Mouse (Mus musculus): ENCODE results near the gene Epo. TPM values are rescaled to one million over a fixed set of nuclear protein-coding genes. Genes with fewer than 3 reads are reported as not detected.

Epo gene
- polyA plus RNA-seq, 2 experiments, result 0.40 to 0.85 TPM

DNA sequence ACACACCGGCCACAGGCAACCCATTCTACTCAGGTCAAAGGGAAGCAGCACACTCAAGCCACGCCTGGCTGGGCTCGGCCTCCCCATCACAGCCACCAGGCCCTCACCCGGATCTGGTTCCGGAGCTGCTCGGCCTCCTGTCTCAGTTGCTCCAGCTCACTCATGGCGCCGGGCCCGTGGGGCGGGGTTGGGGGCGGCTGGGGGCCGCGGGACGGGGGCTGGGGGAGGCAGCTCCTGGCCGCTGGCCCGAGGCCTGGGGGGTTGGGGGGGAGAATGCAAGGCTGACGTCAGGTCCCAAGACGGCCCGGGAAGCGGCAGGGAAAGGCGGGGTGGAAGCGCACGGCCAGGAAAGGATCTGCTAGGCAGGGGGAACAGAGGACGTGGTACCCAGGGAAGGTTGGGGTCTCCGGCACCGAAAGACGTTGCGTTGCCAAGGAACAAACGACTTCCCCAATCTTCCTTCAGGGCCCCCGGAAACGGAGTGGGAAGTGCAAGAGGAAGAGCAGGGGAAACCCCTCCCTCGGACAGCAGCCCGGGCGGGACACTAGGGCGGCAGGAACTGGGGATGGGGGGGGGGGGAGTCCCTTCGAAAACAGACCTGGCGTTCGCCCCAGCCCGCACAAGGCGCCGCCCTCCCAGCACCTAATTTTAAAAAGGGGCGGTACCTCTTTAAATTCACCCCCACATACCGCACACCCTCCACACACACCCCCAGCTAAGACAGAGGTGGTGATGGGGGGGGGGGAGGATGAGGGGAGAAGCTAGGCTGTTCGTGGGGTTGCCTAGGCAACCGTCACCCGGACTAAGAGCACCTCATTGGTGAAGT, 2.2 kb downstream of the Epo start:
- peaks cover 4 to 13% of the 10 kb centered on the region in 2 experiments; a peak in 3 of 4 replicates for H3K4me1 ChIP-seq (replicated peaks; ENCODE audit: control insufficient read depth in 2 of 2, insufficient read depth in 2 of 2, low read length in 1 of 2)
- TF ChIP-seq CTCF (IDR thresholded peaks at IDR 0.05; ENCODE audit: low read depth) (no peak), EP300 (IDR thresholded peaks at IDR 0.05; ENCODE audit: low read depth) (no peak)
- no peaks in the 10 kb centered on the region for H3K27me3 ChIP-seq (ENCODE audit: control insufficient read depth, insufficient read depth, low read length)
- peak in 1 of 3 experiments; percentile 48 for DNase-seq (ENCODE audit: low read depth in 3 of 3, low spot score in 3 of 3)
- peak overlapping the region; percentile 68 to 95 for H3K4me3 ChIP-seq (ENCODE audit: insufficient read depth in 1 of 2, low read depth in 2 of 2, low read length in 2 of 2)
- peaks cover 32% of the 10 kb centered on the region for H3K36me3 ChIP-seq (replicated peaks; ENCODE audit: control insufficient read depth, insufficient read depth, low read depth)
- H3K9ac ChIP-seq (replicated peaks), result peak overlapping the region; percentile 95
- 8% methylated on average over 41 of the region's 46 CpGs for WGBS (ENCODE audit: insufficient replicate concordance)
- peak; percentile 2 for ATAC-seq (ENCODE audit: insufficient read depth)
- peak overlapping the region; percentile 90 for H3K4me2 ChIP-seq (ENCODE audit: low read depth)
- no peaks in the 10 kb centered on the region for H3K9me3 ChIP-seq (ENCODE audit: control insufficient read depth, low read length)
- H3K27ac ChIP-seq, result no peak overlapping the region

DNA sequence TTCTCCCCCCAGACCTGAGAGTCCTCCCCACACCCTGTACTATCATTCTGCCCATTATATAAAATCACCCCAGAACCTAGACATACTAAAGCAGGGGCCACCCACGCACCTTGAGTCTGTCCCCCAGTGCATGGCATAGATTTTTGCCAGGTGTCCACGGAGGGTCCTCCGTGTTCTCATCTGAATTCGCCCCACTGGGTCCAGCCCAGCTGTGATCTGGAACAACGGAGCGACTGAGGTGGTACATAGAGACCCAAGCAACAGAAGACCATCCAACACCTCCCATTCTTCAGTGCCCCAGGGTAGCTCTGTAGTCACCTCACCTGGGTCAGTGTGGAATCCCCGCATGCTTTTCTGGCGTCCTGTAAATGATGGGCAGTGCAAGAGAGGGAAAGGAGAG, 3.0 kb downstream of the Epo start:
- Histone ChIP-seq H3K4me2 (ENCODE audit: low read depth) (peak overlapping the region; percentile 90), H3K9me3 (ENCODE audit: control insufficient read depth, low read length) (no peaks in the 10 kb centered on the region), H3K4me1 (replicated peaks; ENCODE audit: control insufficient read depth in 2 of 2, insufficient read depth in 2 of 2, low read length in 1 of 2) (peaks cover 4 to 13% of the 10 kb centered on the region in 2 experiments; a peak in 3 of 4 replicates), H3K9ac (replicated peaks) (no peak overlapping the region), H3K4me3 (ENCODE audit: insufficient read depth in 1 of 2, low read depth in 2 of 2, low read length in 2 of 2) (peak overlapping the region; percentile 33 to 68), H3K27ac (no peak overlapping the region), H3K36me3 (replicated peaks; ENCODE audit: control insufficient read depth, insufficient read depth, low read depth) (peaks cover 32% of the 10 kb centered on the region), H3K27me3 (ENCODE audit: control insufficient read depth, insufficient read depth, low read length) (no peaks in the 10 kb centered on the region)
- 83% methylated on average over 8 of the region's 8 CpGs for WGBS (ENCODE audit: insufficient replicate concordance)
- DNase-seq (ENCODE audit: low read depth in 3 of 3, low spot score in 3 of 3) (no peak), ATAC-seq (ENCODE audit: insufficient read depth) (no peak)
- TF ChIP-seq EP300 (IDR thresholded peaks at IDR 0.05; ENCODE audit: low read depth) (no peak), CTCF (IDR thresholded peaks at IDR 0.05; ENCODE audit: low read depth) (no peak)

DNA sequence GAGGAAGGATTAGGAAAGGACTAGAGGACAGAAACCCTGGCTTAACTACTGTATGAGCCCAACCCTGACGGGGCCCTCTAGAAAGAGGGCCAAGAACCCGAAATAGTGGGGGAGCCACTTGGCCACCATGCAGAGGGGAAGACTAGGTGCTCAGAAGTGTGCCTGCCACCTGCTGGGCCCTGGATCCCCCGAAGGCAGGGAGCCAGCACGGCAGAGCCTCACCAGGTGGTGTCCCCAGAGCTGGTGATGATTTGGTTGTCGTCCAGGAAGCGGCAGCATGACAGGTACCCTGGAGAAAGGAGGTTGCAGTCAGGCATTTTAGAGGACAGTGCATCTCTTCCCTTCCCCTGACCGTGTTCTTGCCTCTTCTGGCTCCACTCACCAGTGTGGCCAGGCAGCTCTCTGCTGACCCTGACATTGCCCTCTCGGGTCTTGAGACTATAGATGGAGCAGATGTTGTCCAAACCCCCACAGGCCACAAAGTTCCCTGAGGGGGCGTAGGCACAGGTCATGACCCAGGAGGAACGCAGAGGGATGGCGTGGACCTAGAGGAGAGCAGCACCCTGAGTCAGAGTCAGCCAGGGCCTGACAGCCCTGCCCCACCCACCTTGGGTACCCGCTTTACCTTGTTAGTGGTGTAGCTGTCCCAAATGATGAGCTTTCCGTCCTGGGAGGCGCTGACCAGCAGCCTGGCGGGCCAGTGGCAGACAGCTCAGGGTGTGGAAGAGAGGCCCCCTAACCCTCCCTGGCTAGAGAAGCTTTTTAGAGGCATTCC, 3.6 kb downstream of the Epo start:
- ATAC-seq (ENCODE audit: insufficient read depth), result no peak
- Histone ChIP-seq H3K27ac (no peak overlapping the region), H3K36me3 (replicated peaks; ENCODE audit: control insufficient read depth, insufficient read depth, low read depth) (peaks cover 34% of the 10 kb centered on the region), H3K9ac (replicated peaks) (no peak overlapping the region), H3K4me1 (replicated peaks; ENCODE audit: control insufficient read depth in 2 of 2, insufficient read depth in 2 of 2, low read length in 1 of 2) (peaks cover 4 to 13% of the 10 kb centered on the region in 2 experiments; a peak in 3 of 4 replicates), H3K4me3 (ENCODE audit: insufficient read depth in 1 of 2, low read depth in 2 of 2, low read length in 2 of 2) (no peak overlapping the region), H3K9me3 (ENCODE audit: control insufficient read depth, low read length) (no peaks in the 10 kb centered on the region), H3K27me3 (ENCODE audit: control insufficient read depth, insufficient read depth, low read length) (no peaks in the 10 kb centered on the region), H3K4me2 (ENCODE audit: low read depth) (no peak overlapping the region)
- WGBS (ENCODE audit: insufficient replicate concordance), result 78% methylated on average over 15 of the region's 15 CpGs
- TF ChIP-seq EP300 (IDR thresholded peaks at IDR 0.05; ENCODE audit: low read depth) (no peak), CTCF (IDR thresholded peaks at IDR 0.05; ENCODE audit: low read depth) (peak; percentile 2; the same call in 1 of the 2 replicates)
- no peak for DNase-seq (ENCODE audit: low read depth in 3 of 3, low spot score in 3 of 3)

DNA sequence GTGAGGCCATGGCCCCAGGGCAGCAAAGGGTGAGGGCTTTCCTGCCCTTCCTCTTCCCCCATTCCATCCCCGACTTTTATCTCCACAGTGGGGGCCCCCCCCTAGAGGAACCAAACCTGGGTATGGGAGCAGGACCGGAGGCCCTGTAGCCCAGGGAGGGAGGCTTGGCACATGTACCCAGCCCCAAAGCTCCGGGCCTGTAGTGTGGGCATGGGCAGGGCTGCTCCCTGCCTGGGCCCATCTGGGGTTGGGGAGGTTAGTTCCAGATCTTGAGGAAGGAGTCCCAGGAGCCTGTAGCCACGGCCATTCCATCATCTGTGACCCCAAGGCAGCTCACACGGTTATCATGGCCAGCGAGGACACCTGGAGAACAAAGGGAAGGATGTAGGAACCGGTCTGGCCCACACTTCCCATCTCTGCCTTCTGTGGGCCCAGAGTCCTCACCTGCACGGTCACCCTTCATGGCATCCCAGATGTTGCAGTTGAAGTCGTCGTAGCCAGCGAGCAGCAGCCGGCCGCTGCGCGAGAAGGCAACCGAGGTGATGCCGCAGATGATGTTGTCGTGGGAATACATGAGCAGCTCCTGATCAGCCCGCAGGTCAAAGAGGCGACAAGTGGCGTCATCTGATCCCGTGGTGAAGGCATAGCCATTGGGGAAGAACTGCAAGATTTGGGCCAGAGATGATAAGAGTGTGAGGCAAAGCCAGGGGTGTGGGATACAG, 4.6 kb downstream of the Epo start:
- H3K4me3 ChIP-seq (ENCODE audit: insufficient read depth in 1 of 2, low read depth in 2 of 2, low read length in 2 of 2), result no peak overlapping the region
- peaks cover 0 to 9% of the 10 kb centered on the region in 2 experiments; a peak in 2 of 4 replicates for H3K4me1 ChIP-seq (replicated peaks; ENCODE audit: control insufficient read depth in 2 of 2, insufficient read depth in 2 of 2, low read length in 1 of 2)
- TF ChIP-seq EP300 (IDR thresholded peaks at IDR 0.05; ENCODE audit: low read depth), result no peak
- H3K9ac ChIP-seq (replicated peaks), result no peak overlapping the region
- WGBS (ENCODE audit: insufficient replicate concordance), result 82% methylated on average over 22 of the region's 22 CpGs
- H3K36me3 ChIP-seq (replicated peaks; ENCODE audit: control insufficient read depth, insufficient read depth, low read depth), result peaks cover 40% of the 10 kb centered on the region
- DNase-seq (ENCODE audit: low read depth in 3 of 3, low spot score in 3 of 3) (no peak), ATAC-seq (ENCODE audit: insufficient read depth) (no peak)
- H3K9me3 ChIP-seq (ENCODE audit: control insufficient read depth, low read length), result no peaks in the 10 kb centered on the region
- H3K27me3 ChIP-seq (ENCODE audit: control insufficient read depth, insufficient read depth, low read length), result no peaks in the 10 kb centered on the region
- H3K4me2 ChIP-seq (ENCODE audit: low read depth), result no peak overlapping the region
- H3K27ac ChIP-seq, result no peak overlapping the region
